Mouse (Mus musculus) lung, embryonic 15.5 days (tissue): ENCODE data around the gene Paox. TPM values are rescaled to one million over a fixed set of nuclear protein-coding genes. Genes with fewer than 3 reads are reported as not detected.

Source experiments
- ATAC-seq: fragments of 200-750 bp; cut with Nextera tagmentation; 2 replicates; pipeline ENCODE4 v1.8.0; 2017; ENCODE audit warnings: moderate number of reproducible peaks, borderline replicate concordance; ENCODE audit not compliant: low FRiP score, low TSS enrichment; ENCODE audit errors: extremely low read depth
- H3K27ac ChIP-seq: fragments of 300-500 bp; sonication (generic); 2 replicates; pipeline ENCODE4 v1.5.1; 2015; ENCODE audit warnings: moderate library complexity, mild to moderate bottlenecking, inconsistent platforms
- H3K27me3 ChIP-seq: fragments of 300-500 bp; sonication (generic); 2 replicates; pipeline ENCODE4 v1.6.1; 2015; ENCODE audit warnings: inconsistent platforms
- H3K36me3 ChIP-seq: fragments of 300-500 bp; sonication (generic); 2 replicates; pipeline ENCODE4 v1.6.1; 2015; ENCODE audit warnings: inconsistent platforms
- H3K4me1 ChIP-seq: fragments of 300-500 bp; sonication (generic); 2 replicates; pipeline ENCODE4 v1.6.1; 2015; ENCODE audit warnings: inconsistent platforms
- H3K4me2 ChIP-seq: fragments of 300-500 bp; sonication (generic); 2 replicates; pipeline ENCODE4 v1.6.1; 2015; ENCODE audit warnings: inconsistent platforms, mild to moderate bottlenecking, moderate library complexity
- H3K4me3 ChIP-seq: fragments of 300-500 bp; sonication (generic); 2 replicates; pipeline ENCODE4 v1.5.1; 2015; ENCODE audit warnings: mild to moderate bottlenecking, inconsistent platforms
- H3K9ac ChIP-seq: fragments of 300-500 bp; sonication (generic); 2 replicates; pipeline ENCODE4 v1.6.1; 2015; ENCODE audit warnings: inconsistent platforms
- H3K9me3 ChIP-seq: fragments of 300-500 bp; sonication (generic); 2 replicates; pipeline ENCODE4 v1.6.1; 2016; ENCODE audit warnings: inconsistent platforms
- WGBS: fragments of 180-500 bp; shearing (Covaris S2); methylation state at CpG from one replicate; pipeline ENCODE4 v1.1.7; 2015; 5-methylcytosine and 5-hydroxymethylcytosine counted together
- polyA plus RNA-seq: library from polyadenylated mRNA; unstranded; fragments of >200 nt; fragmentation: Nextera tagmentation; extraction: Ambion mirVana; gene quantifications from 2 replicates; pipeline ENCODE4 v1.2.1, GENCODE M21; 2015

The Paox gene
- polyA plus RNA-seq, 1 experiment from 2014 or later = 22.3 TPM

DNA sequence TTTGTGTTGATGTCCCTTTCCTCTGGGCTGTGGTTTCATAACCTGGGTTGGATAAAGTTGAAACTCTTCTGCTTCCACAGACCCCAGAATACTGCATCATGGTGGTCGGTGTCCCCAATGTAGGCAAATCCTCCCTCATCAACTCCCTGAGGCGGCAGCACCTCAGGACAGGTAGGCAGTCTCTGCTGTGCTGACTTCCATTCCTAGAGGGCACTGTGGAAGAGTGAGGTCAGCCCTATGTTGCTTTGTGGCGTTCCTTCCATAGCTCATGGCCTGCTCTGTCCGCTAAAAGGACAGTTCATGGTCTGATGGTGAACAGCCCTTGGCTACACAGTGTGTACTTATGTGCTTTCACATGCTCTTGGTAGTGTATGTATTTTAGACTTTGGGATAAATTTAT lies 29.0 kb downstream of the Paox start:
- 67% methylated on average over 4 of the region's 4 CpGs for WGBS

DNA sequence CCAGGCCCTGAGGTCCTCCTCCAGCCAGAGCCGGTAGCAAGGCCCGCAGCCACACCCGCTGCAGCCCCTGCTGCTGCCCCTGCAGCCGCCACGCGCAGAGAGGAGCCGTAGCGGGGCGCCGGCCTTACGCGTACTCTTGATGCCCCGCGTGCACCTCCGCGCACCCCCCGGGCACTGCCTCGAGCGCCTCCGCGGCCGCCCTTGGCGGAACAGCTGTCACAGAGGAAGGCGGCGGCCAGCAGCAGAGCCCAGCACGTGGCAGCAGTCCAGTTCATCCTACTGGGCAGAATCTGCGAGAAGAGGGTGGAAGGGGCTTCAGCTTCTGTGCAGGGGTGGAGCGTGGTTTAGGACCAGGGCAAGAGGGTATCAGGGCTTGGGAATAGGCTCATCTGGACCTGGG lies 37.8 kb downstream of the Paox start:
- WGBS = 3% methylated on average over 28 of the region's 28 CpGs
- peak; percentile 39; the same call in 1 of the 2 replicates for ATAC-seq
- Histone ChIP-seq H3K9ac (no peak overlapping the region), H3K9me3 (no peaks in the 10 kb centered on the region), H3K4me2 (peak overlapping the region; percentile 48), H3K27me3 (peaks cover 44% of the 10 kb centered on the region), H3K36me3 (no peaks in the 10 kb centered on the region), H3K4me1 (peaks cover 6% of the 10 kb centered on the region; the same call in 1 of the 2 replicates), H3K27ac (no peak overlapping the region), H3K4me3 (peak overlapping the region; percentile 21; the same call in 1 of the 2 replicates)

More for the DNA sequence above, 29.0 kb downstream of the Paox start:
- Histone ChIP-seq H3K9me3 (no peaks in the 10 kb centered on the region), H3K36me3 (no peaks in the 10 kb centered on the region), H3K4me2 (no peak overlapping the region), H3K4me1 (no peaks in the 10 kb centered on the region), H3K27me3 (no peaks in the 10 kb centered on the region), H3K27ac (no peak overlapping the region), H3K9ac (no peak overlapping the region), H3K4me3 (no peak overlapping the region)
- no peak for ATAC-seq

DNA sequence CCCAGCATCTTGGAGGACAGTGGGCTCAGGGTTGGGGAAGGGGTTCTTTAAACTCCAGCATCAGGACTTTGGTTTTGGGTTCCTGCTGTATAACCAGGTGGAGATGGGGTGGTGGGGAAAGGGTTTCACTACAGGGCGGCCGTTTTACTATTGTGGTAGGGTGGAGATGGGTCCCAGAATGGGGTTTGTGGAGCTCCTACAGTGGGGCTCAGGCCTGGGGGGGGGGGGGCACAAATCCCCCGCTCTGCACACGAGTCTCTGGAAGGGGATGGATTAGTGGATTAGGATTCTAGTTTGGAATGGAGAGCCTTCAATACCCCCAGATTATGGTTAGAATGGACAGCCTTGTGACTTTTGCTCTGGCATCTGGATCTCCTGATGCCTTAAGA lies 38.2 kb downstream of the Paox start:
- Histone ChIP-seq H3K36me3 (no peaks in the 10 kb centered on the region), H3K9me3 (no peaks in the 10 kb centered on the region), H3K4me3 (no peak overlapping the region), H3K9ac (no peak overlapping the region), H3K4me2 (peak overlapping the region; percentile 42; the same call in 1 of the 2 replicates), H3K27ac (no peak overlapping the region), H3K4me1 (peaks cover 6% of the 10 kb centered on the region; the same call in 1 of the 2 replicates), H3K27me3 (peaks cover 44% of the 10 kb centered on the region)
- 42% methylated on average over 4 of the region's 4 CpGs for WGBS
- ATAC-seq = no peak

DNA sequence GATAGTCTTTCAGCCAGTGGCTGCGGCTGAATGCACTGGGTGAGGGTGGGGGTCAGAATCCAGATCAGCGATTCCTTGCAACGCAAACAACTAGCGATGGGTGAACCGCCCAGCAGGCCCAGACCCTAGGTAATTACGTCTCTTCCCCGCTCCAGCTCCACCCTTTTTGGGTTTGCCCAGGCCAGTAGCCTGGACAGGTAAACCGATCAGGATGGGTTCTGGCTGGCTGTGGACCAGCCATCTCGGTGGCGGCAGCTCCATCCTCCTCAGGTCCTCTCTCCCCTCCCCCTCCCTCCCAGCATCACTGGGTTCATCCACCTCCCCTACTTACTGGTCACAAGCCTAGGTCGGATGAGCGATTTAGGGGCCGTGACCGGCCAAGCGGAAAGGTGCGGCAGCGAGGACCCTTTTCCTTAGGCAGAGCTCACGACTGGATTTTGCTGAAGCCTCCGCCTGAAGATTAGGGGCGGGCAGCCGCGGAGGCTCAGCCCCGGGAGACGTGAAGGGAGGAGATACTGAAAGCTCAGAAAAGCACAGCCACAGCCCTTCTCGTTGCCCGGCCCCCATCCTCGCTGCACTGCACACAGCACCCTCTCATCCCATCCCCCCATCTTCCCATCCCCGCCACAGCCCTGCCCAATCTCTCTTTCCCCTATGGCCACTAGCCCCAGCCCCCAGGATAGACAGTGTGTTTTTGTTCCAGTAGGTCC lies 38.8 kb downstream of the Paox start, which contains the start of gene Sprn:
Gene Sprn (minus strand): TSS at position 660 of the 710 bp plus-strand sequence.
- WGBS = 6% methylated on average over 28 of the region's 28 CpGs
- H3K4me2 ChIP-seq = peak within 1 kb of the TSS; percentile 42
- H3K4me1 ChIP-seq = peaks cover 6% of the 10 kb centered on the region; the same call in 1 of the 2 replicates
- no peak within 1 kb of the TSS for H3K27ac ChIP-seq
- ATAC-seq = peak; percentile 25; the same call in 1 of the 2 replicates
- H3K9ac ChIP-seq = no peak within 1 kb of the TSS
- no peaks in the 10 kb centered on the region for H3K9me3 ChIP-seq
- H3K27me3 ChIP-seq = peaks cover 44% of the 10 kb centered on the region
- H3K4me3 ChIP-seq = 0 out of 2 replicates have a peak within 1 kb of the TSS, but pooled peaks have one; percentile 16
- H3K36me3 ChIP-seq = no peaks in the 10 kb centered on the region

DNA sequence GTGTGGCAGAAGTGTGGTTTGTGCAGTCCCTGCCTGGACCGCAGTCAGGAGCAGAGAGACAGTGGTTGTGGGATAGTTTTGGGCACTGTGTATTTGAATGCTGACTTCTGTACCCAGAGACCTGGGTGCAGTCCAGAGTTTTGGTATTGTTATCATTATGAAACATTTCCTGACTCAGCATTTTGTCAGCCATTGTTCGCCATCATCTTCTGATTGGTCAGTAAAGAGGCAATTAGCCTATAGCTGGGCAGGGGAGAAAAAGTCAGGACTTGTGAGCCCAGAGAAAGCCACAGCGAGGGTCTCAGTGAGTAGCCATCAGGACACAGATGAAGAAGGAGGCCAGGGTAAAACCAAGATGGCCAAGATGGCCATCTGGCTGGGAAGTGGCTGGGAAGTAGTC lies 44.8 kb downstream of the Paox start:
- no peak for ATAC-seq
- Histone ChIP-seq H3K9me3 (no peaks in the 10 kb centered on the region), H3K36me3 (no peaks in the 10 kb centered on the region), H3K4me2 (no peak overlapping the region), H3K4me3 (no peak overlapping the region), H3K27ac (no peak overlapping the region), H3K4me1 (no peaks in the 10 kb centered on the region), H3K9ac (no peak overlapping the region), H3K27me3 (peaks cover 6% of the 10 kb centered on the region)
- 78% methylated on average over 3 of the region's 3 CpGs for WGBS

DNA sequence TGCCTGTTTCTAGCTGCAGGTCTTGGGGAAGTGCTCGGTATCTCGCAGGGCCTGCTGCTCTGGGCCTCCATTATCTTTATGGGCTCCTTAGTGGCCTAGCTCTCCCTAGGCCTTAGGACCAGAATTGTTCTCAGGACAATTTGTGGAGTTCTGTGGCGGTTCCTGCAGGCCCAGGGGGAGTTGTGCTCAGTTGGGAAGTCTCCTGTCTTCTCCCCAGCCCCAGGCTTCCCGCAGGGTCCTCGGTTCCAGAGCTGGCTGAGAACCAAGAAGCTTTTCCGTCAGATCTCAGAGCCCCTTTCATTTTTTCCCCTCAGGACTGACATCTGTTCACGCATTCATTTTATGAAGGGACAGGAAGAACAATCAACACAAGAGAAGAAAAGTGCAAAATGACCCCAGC lies 49.1 kb downstream of the Paox start, which contains the start of gene Olfr522:
Gene Olfr522 (minus strand): TSS at position 101 of the 400 bp plus-strand sequence.
- H3K9ac ChIP-seq = no peak within 1 kb of the TSS
- H3K27ac ChIP-seq = no peak within 1 kb of the TSS
- no peaks in the 10 kb centered on the region for H3K36me3 ChIP-seq
- no peaks in the 10 kb centered on the region for H3K9me3 ChIP-seq
- no peak within 1 kb of the TSS for H3K4me3 ChIP-seq
- no peaks in the 10 kb centered on the region for H3K4me1 ChIP-seq
- H3K4me2 ChIP-seq = no peak within 1 kb of the TSS
- no peak for ATAC-seq
- WGBS = 67% methylated on average over 7 of the region's 7 CpGs
- H3K27me3 ChIP-seq = no peaks in the 10 kb centered on the region

DNA sequence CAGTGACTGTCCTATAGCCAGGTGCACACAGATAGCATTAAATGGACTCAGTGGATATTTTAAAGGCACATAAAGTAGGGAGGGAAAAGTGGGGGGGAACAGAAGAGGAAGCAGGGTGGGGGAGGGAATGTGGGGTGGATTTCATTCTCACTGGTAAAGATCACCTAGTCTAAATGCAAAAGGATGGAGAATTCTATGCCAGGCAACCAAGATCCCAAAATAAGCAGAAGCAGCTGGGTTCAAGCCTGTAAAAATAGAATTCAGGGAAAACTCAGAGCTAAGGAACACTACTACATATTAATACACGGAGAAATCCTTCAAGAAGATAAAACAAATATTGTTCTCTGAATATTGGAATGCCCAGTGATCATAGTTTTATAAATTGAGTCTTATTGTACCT lies 52.4 kb downstream of the Paox start:
- no peak overlapping the region for H3K4me2 ChIP-seq
- no peaks in the 10 kb centered on the region for H3K4me1 ChIP-seq
- no peak overlapping the region for H3K9ac ChIP-seq
- H3K27me3 ChIP-seq = no peaks in the 10 kb centered on the region
- no peaks in the 10 kb centered on the region for H3K9me3 ChIP-seq
- no peak overlapping the region for H3K4me3 ChIP-seq
- 67% methylated on average over 1 of the region's 1 CpGs for WGBS
- no peak for ATAC-seq
- H3K27ac ChIP-seq = no peak overlapping the region
- no peaks in the 10 kb centered on the region for H3K36me3 ChIP-seq

DNA sequence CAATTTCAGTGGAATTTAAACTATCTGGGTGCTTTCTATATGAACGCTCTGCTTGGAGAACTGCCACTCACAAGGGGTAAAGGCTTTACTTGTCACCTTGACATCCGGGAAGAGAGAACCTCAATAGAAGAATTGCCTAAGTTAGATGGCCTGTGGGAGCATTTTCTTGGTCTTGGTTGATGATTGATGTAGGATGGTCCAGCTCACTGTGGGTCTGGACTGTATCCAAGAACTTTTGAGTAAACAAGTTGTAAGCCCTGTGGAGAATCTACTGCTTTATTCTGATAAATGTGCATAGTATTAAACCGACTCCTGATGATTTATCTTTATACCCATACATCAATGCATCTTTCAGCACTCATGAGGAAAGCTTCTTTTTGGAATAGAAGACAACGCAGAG lies 53.8 kb downstream of the Paox start:
- Histone ChIP-seq H3K4me1 (no peaks in the 10 kb centered on the region), H3K27me3 (no peaks in the 10 kb centered on the region), H3K4me2 (no peak overlapping the region), H3K27ac (no peak overlapping the region), H3K4me3 (no peak overlapping the region), H3K9ac (no peak overlapping the region), H3K9me3 (no peaks in the 10 kb centered on the region), H3K36me3 (no peaks in the 10 kb centered on the region)
- 52% methylated on average over 4 of the region's 4 CpGs for WGBS
- no peak for ATAC-seq

DNA sequence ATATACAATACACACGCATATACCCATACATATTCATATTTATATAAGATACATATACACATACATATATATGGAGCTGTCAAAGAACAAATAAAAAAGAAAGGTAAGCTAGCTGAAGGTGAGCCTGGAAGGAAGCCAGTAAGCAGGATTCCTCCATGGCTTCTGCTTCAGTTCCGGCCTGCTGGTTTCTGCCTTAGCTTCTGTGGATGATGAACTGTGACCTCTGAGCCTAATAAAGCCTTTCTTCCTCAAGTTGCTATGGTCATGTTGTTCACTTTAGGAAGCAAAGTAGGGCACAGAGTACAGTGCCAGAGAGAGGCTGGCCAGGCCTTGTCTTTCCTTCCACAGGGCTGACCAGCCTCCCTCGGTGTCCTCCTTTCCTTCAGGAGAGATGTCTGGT lies 55.3 kb downstream of the Paox start:
- Histone ChIP-seq H3K9ac (no peak overlapping the region), H3K9me3 (no peaks in the 10 kb centered on the region), H3K4me1 (no peaks in the 10 kb centered on the region), H3K36me3 (no peaks in the 10 kb centered on the region), H3K4me2 (no peak overlapping the region), H3K4me3 (no peak overlapping the region), H3K27ac (no peak overlapping the region), H3K27me3 (no peaks in the 10 kb centered on the region)
- no peak for ATAC-seq
- 84% methylated on average over 3 of the region's 3 CpGs for WGBS

DNA sequence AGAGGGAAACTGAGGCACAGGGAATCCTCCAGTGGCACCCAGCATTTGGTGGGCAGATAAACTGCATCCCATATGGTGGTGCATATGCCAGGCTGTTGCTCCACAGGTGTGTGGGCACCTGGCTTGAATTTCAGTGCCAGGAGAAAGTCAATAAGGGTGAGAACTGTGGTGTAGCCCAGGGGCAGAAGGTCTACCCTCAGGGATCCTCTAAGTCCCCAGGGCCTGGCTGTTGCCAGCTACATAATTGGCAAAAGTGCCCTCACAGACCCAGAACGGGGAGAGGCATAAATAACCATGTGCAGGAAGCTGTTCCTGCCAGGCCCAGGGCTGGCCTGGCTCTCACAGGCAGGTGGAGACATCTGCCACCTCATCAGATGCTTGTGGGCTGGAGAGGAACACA lies 57.3 kb downstream of the Paox start, which contains the start of gene Olfr523:
Gene Olfr523 (plus strand): TSS at position 282 of the 400 bp plus-strand sequence.
- H3K36me3 ChIP-seq = no peaks in the 10 kb centered on the region
- H3K27ac ChIP-seq = no peak within 1 kb of the TSS
- no peak within 1 kb of the TSS for H3K4me2 ChIP-seq
- ATAC-seq = no peak
- WGBS = 50% methylated on average over 1 of the region's 1 CpGs
- no peak within 1 kb of the TSS for H3K9ac ChIP-seq
- H3K4me3 ChIP-seq = no peak within 1 kb of the TSS
- no peaks in the 10 kb centered on the region for H3K4me1 ChIP-seq
- H3K9me3 ChIP-seq = no peaks in the 10 kb centered on the region
- no peaks in the 10 kb centered on the region for H3K27me3 ChIP-seq

DNA sequence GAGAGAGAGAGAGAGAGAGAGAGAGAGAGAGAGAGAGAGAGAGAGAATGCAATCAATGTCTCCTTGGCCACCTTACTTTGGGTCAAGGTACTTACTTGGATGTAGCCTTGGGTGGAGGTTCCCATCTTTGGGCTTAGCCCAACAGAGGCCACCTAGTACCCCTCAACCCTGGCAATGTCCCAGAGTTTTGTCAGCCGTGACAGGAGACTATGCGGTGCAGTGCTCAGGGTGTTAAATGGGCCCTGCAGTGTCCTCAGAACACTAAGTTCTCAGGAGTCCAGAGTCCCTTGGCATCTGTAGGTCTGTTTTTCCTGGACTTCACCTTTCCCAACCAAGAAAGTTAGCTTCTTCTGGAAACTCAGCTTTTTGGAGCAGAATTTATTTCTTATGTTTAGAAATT lies 63.6 kb downstream of the Paox start:
- 83% methylated on average over 2 of the region's 2 CpGs for WGBS
- no peak overlapping the region for H3K9ac ChIP-seq
- no peak overlapping the region for H3K4me2 ChIP-seq
- no peaks in the 10 kb centered on the region for H3K36me3 ChIP-seq
- no peaks in the 10 kb centered on the region for H3K27me3 ChIP-seq
- H3K27ac ChIP-seq = no peak overlapping the region
- H3K4me3 ChIP-seq = no peak overlapping the region
- no peaks in the 10 kb centered on the region for H3K4me1 ChIP-seq
- no peak for ATAC-seq
- H3K9me3 ChIP-seq = no peaks in the 10 kb centered on the region

DNA sequence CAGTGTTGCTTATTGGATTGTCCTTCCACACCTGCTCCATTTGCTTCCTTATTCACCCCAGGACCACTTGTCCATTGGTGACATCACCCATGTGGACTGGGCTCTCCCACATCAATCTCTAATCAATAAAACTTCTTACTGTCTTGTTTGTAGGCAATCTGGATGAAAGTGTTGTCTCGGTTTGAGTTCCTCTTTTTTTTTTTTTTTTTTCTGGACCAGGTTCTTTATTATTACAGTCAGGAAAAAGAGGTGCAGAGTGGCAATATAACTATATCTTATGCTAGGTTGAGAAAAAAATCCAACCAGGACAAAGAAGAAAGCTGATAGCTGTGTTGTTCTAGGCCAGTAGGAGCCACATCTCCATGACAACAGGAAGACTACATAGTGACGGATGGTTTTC lies 65.1 kb downstream of the Paox start:
- Histone ChIP-seq H3K9ac (no peak overlapping the region), H3K4me2 (no peak overlapping the region), H3K27ac (no peak overlapping the region), H3K36me3 (no peaks in the 10 kb centered on the region), H3K4me1 (no peaks in the 10 kb centered on the region), H3K9me3 (no peaks in the 10 kb centered on the region), H3K27me3 (no peaks in the 10 kb centered on the region), H3K4me3 (no peak overlapping the region)
- ATAC-seq = no peak
- WGBS = 75% methylated on average over 2 of the region's 2 CpGs
